Mouse (Mus musculus): ENCODE results near the gene Dennd4c.

Dennd4c gene

GRCm38 (mm10) chr4:86882413-86882812, 134.1 kb downstream of the Dennd4c start:
- no peak for ATAC-seq (ENCODE audit: low TSS enrichment)

DNA sequence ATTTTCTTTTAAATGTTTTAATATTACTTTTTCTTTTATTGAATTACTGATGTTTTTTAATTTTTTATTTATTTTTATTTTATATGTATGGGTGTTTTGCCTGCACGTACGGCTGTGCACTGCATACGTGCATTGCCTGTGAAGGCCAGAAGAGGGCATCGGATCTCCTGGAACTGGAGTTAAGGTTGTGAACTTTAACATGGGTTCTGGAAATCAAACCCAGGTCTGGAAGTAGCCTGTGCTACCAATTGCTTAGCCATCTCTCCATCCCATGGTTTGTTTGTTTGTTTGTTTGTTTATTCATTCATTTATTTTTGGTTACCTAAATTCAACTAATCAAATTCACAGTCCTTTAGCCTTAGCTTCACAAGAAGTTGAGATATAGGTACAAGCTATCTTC, 136.6 kb downstream of the Dennd4c start:
- ATAC-seq (ENCODE audit: low TSS enrichment), result no peak

- ATAC-seq (ENCODE audit: low TSS enrichment), result no peak
Observed at GRCm38 (mm10) chr4:86885790-86886159, 137.4 kb downstream of the Dennd4c start.

DNA sequence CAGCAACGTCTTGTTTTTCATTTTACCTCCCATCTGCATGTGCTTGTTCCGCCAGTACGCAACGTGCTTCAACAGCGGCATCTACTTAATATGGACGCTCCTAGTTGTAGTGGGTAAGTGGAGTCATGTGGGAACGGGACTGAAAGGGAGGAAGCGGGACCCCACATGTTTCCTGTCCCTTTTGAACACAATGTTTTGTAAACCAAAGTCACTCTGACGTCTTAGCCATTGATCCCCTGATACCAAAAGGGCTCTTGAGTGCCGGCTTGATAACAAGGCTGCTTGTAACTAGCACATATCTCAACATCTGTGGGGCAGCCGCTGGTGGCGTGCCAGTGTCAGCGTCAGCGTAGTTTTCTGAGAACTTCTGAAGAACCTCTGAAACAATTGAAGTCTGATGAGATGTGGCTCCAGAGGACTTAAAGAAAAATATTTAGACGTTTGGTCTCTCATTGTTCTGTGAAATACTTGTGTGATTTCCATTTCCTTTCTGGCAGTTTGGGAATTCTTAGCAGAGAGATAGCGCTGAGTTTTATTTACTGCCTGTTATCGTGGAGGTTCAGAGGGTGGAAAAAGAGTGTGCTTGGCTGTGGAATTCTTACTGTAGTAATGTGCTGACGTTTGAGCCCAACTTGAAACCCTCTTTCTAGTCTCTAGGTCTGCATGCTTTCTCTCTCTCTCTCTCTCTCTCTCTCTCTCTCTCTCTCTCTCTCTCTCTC, 138.0 kb downstream of the Dennd4c start:
- no peak for ATAC-seq (ENCODE audit: low TSS enrichment)

- ATAC-seq (ENCODE audit: low TSS enrichment), result no peak
Observed at GRCm38 (mm10) chr4:86887879-86888278, 139.5 kb downstream of the Dennd4c start.

GRCm38 (mm10) chr4:86897411-86897810, 149.1 kb downstream of the Dennd4c start:
- no peak for ATAC-seq (ENCODE audit: low TSS enrichment)

GRCm38 (mm10) chr4:86898791-86899474, 150.6 kb downstream of the Dennd4c start:
- ATAC-seq (ENCODE audit: low TSS enrichment), result no peak

Data from frontal cortex, adult (tissue).